Mouse (Mus musculus): ENCODE measurements around the gene Med17. TPM values are rescaled to one million over a fixed set of nuclear protein-coding genes. Genes with fewer than 3 reads are reported as not detected.

Med17 gene
- total RNA-seq, 2 experiments from 2014 or later: 29.6 to 33.0 TPM

DNA sequence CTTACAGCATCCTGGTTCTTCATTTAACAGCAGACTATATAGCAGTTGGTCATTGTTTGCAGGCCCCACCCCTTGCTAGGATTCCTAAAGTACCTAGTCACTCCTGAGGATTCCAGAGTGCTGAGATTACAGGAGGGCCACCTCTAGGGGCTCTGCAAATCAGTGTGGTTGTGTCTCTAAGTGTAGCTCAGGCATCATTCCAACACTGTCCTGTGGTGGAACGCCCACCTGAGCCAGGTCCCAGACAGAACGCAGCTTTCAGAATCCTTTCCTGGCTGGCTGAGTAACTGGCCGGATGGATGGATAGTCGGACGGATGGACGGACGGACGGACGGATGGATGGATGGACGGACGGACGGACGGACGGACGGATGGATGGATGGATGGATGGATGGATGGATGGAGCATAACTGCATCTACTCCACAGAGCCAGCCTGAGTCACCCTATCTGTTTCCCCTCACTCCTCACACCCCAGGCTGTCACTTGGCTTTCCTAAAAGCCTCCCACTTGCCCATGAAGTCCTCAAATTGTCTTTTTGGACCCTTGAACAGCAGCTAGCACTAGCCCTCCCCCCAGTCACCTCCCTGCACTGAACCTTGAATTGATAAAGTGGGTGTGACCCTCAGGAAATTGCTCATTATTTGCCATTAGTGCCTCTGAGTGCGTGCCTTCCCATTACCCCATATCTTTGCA, 41.3 kb downstream of the Med17 start:
- no peak for DNase-seq (ENCODE audit: low spot score in 2 of 2)

DNA sequence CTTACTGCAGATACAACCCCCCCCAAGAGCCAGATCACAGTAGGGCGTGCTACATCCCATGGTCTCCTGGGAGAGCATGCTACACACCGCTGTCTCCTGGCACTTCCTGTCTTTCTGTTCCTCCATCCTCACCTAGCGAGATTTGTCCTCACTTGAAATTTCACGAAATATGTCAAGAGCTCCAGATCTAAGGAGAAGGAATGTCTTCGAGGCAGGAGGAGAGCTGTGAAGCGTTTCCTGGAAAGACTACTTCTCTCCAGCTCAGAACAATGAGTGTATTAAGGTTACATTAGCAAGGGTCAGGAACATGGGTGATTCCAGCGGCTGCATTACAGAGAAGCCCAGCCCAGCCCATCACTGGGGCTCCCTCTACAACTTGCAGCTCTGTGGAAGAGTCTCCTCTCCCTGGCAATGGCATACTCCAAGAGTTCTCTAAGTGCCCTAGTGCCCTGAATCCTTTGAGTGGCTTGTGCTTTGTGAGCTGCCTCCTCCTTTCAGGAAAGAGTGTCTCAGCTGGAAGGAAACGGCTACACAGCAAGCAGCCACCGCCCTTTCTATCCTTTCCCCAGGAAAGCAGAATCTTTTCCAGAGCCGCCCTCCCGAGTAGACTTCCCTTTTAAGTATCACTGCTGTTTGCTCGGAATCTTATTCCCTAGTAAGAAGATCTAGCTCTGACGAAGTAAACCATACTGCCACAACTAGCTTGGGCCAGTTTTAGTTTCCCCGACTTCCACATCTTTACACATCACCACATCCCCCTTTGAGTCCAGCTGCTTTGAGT, 42.0 kb downstream of the Med17 start:
- DNase-seq (ENCODE audit: low spot score in 2 of 2): no peak

DNA sequence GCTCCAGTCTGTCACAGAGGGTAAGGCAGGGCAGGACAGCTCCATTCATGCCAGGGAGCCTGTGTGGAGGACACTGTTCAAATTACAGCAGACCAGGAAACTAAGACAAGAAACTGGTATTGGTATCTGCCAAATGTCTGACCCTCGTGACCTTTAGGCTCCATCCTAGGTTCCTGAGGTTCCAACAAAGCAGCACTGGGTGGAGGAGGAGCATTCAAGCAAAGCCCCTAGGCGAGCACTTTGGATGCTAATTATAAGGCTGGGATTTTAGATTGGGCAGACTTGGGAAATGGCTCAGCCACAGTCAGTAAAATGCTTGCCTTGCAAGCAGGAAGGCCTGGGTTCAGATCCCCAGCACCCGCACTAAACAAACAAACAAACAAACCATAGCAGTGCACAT, 43.7 kb downstream of the Med17 start:
- no peak for DNase-seq (ENCODE audit: low spot score in 2 of 2)

DNA sequence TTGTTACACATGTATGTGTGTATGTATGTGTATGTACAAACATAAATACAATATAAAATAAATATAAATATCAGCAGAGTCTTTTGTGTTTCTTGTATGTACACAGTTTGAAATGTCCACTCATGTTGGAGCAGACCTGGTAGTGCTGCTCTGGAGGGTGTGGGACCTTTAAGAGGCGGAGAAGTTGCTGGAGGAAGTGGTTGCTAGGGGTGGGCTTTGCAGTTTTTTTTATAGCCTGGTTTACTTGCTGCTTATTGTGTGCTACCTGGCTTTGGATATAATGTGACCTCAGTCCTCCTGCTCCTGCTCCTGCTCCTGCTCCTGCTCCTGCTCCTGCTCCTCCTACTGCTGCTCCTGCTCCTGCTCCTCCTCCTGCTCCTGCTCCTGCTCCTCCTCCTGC, 46.1 kb downstream of the Med17 start:
- DNase-seq (ENCODE audit: low spot score in 2 of 2): no peak

- DNase-seq (ENCODE audit: low spot score in 2 of 2): no peak
These were observed 47.3 kb downstream of the Med17 start for GRCm38 (mm10) chr9:15232445-15232844.

GRCm38 (mm10) chr9:15224912-15225311, 54.8 kb downstream of the Med17 start:
- no peak for DNase-seq (ENCODE audit: low spot score in 2 of 2)

GRCm38 (mm10) chr9:15213695-15214094, 66.0 kb downstream of the Med17 start:
- DNase-seq (ENCODE audit: low spot score in 2 of 2): no peak

GRCm38 (mm10) chr9:15211876-15212275, 67.9 kb downstream of the Med17 start:
- DNase-seq (ENCODE audit: low spot score in 2 of 2): no peak

Small RNA genes within 50 kb of the gene (microRNA-seq; reads per million reads assigned to microRNA genes)
- gene Gm49349 (ENCODE audit: borderline number of aligned reads in 2 of 2) (0 reads per million in 2 experiments), gene mmu-mir-7650 (ENCODE audit: borderline number of aligned reads in 2 of 2) (0 to 0.95 reads per million in 2 experiments)

Other genes starting within 250 kb of the Med17 start
- 1 to 10 TPM; 5.7 to 9.3 TPM for gene Panx1, start 234.5 kb downstream of the Med17 start, total RNA-seq (2021)
- 1 to 10 TPM; 2.6 to 6.4 TPM for gene Hephl1, start 167.8 kb downstream of the Med17 start, total RNA-seq (2021)
- gene Vstm5, start 40.9 kb downstream of the Med17 start, total RNA-seq (2021): under 1 TPM; 0.63 to 0.74 TPM
- 100 to 1,000 TPM in 1 of 2 experiments, 10 to 100 TPM in 1; 78.8 to 108 TPM for gene Taf1d, start 26.3 kb upstream of the Med17 start, total RNA-seq (2021)
- 100 to 1,000 TPM; 123 to 169 TPM for gene 4931406C07Rik, start 26.5 kb upstream of the Med17 start, total RNA-seq (2021)
- 1 to 10 TPM; 6.1 to 9.2 TPM for gene Cep295, start 77.9 kb upstream of the Med17 start, total RNA-seq (2021)
- 10 to 100 TPM; 16.6 to 28.7 TPM for gene Smco4, start 213.5 kb upstream of the Med17 start, total RNA-seq (2021)

All from adrenal gland, adult 18-20 months (tissue).